Comparison of ENCODE assay signal across 14 mouse cellular contexts in the genomic region with DNA sequence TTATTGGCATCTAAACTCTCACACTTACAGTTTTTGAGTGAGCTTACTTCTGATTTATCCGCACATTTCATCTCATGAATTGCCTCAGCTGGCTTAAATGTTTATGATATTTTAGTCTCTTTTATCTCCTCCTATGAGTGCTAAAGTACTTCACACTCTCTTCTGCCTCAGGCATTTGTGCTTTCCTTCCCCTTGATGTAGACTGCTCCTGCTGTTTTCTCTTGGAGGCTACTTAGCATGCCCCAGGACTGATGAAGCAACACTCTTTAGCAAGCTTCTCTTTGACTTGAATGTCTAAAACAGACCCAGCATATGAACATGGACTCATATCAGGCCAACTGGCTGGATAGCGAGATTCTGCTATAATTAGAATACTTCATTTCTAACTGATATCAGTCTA.
"Had no signal": no experiment of that assay in that cellular context is flagged by ENCODE, and none has a peak within 500 bp of the region (broad histone marks: within the 10 kb centered on the region; RNA-seq: fewer than 3 reads in every experiment).

No protein-coding gene starts in this region.

- H3K4me2 ChIP-seq: liver, embryonic 12.5 days; lung, embryonic 14.5 days; midbrain, embryonic 11.5 days; neural tube, embryonic 12.5 days; stomach, embryonic 15.5 days had no signal

- H3K4me3 ChIP-seq: liver, embryonic 12.5 days; neural tube, embryonic 12.5 days; stomach, embryonic 15.5 days had no signal

- H3K9me3 ChIP-seq: liver, embryonic 12.5 days; neural tube, embryonic 12.5 days; stomach, embryonic 15.5 days had no signal

- DNase-seq: lung, adult 18-20 months; lung, embryonic 14.5 days; lung, postnatal 10 days; lung, postnatal 4 days; right cerebral cortex, postnatal 14 days; thymus, adult 2 months; thymus, postnatal 25 days; thymus, postnatal 4 days had no signal

- H3K36me3 ChIP-seq: liver, embryonic 12.5 days; neural tube, embryonic 12.5 days; stomach, embryonic 15.5 days had no signal

- H3K27me3 ChIP-seq: liver, embryonic 12.5 days; neural tube, embryonic 12.5 days; stomach, embryonic 15.5 days had no signal

- H3K9ac ChIP-seq: liver, embryonic 12.5 days; liver, embryonic 14.5 days; lung, embryonic 14.5 days; neural tube, embryonic 12.5 days; stomach, embryonic 15.5 days had no signal

- H3K4me1 ChIP-seq: liver, embryonic 12.5 days; neural tube, embryonic 12.5 days; stomach, embryonic 15.5 days had no signal

- H3K27ac ChIP-seq: liver, embryonic 12.5 days; liver, embryonic 14.5 days; neural tube, embryonic 12.5 days; stomach, embryonic 15.5 days; stomach, postnatal 0 days had no signal

- ATAC-seq: liver, embryonic 12.5 days had no signal
